Mouse (Mus musculus): ENCODE results near the gene Iah1.
A peak's percentile ranks its signal among the peaks of the same experiment; 100 is the strongest.

Iah1 gene

GRCm38 (mm10) chr12:21318143-21318895 lies 2.1 kb downstream of the Iah1 start:
- DNase-seq (ENCODE audit: low spot score in 2 of 2) = peak in 1 of 2 experiments; percentile 67

GRCm38 (mm10) chr12:21320317-21320716 lies 4.1 kb downstream of the Iah1 start:
- no peak for DNase-seq (ENCODE audit: low spot score in 2 of 2)

GRCm38 (mm10) chr12:21321170-21321569 lies 5.0 kb downstream of the Iah1 start:
- no peak for DNase-seq (ENCODE audit: low spot score in 2 of 2)

GRCm38 (mm10) chr12:21322296-21322695 lies 6.1 kb downstream of the Iah1 start:
- no peak for DNase-seq (ENCODE audit: low spot score in 2 of 2)

GRCm38 (mm10) chr12:21322856-21323255 lies 6.7 kb downstream of the Iah1 start:
- no peak for DNase-seq (ENCODE audit: low spot score in 2 of 2)

- no peak for DNase-seq (ENCODE audit: low spot score in 2 of 2)
These were observed 7.9 kb downstream of the Iah1 start for GRCm38 (mm10) chr12:21324101-21324500.

GRCm38 (mm10) chr12:21325266-21325665 lies 9.1 kb downstream of the Iah1 start:
- no peak for DNase-seq (ENCODE audit: low spot score in 2 of 2)

GRCm38 (mm10) chr12:21326325-21326724 lies 10.1 kb downstream of the Iah1 start:
- DNase-seq (ENCODE audit: low spot score in 2 of 2) = no peak

- DNase-seq (ENCODE audit: low spot score in 2 of 2) = no peak
These were observed 13.6 kb downstream of the Iah1 start for GRCm38 (mm10) chr12:21329661-21330400.

GRCm38 (mm10) chr12:21330961-21331576 lies 14.9 kb downstream of the Iah1 start:
- peak in 1 of 2 experiments; percentile 55 for DNase-seq (ENCODE audit: low spot score in 2 of 2)

GRCm38 (mm10) chr12:21331711-21332110 lies 15.5 kb downstream of the Iah1 start:
- DNase-seq (ENCODE audit: low spot score in 2 of 2) = no peak

- no peak for DNase-seq (ENCODE audit: low spot score in 2 of 2)
These were observed 16.8 kb downstream of the Iah1 start for GRCm38 (mm10) chr12:21333021-21333420.

GRCm38 (mm10) chr12:21333766-21334165 lies 17.6 kb downstream of the Iah1 start:
- DNase-seq (ENCODE audit: low spot score in 2 of 2) = no peak

GRCm38 (mm10) chr12:21335869-21336268 lies 19.7 kb downstream of the Iah1 start:
- DNase-seq (ENCODE audit: low spot score in 2 of 2) = peak; percentile 28 to 55

- no peak for DNase-seq (ENCODE audit: low spot score in 2 of 2)
These were observed 21.0 kb downstream of the Iah1 start for GRCm38 (mm10) chr12:21337171-21337570.

GRCm38 (mm10) chr12:21340674-21341073 lies 24.5 kb downstream of the Iah1 start:
- no peak for DNase-seq (ENCODE audit: low spot score in 2 of 2)

- DNase-seq (ENCODE audit: low spot score in 2 of 2) = no peak
These were observed 30.8 kb downstream of the Iah1 start for GRCm38 (mm10) chr12:21346972-21347371.

- no peak for DNase-seq (ENCODE audit: low spot score in 2 of 2)
These were observed 34.1 kb downstream of the Iah1 start for GRCm38 (mm10) chr12:21350113-21350876.

GRCm38 (mm10) chr12:21353681-21354080 lies 37.5 kb downstream of the Iah1 start:
- no peak for DNase-seq (ENCODE audit: low spot score in 2 of 2)

- no peak for DNase-seq (ENCODE audit: low spot score in 2 of 2)
These were observed 46.5 kb downstream of the Iah1 start for GRCm38 (mm10) chr12:21362686-21363085.

GRCm38 (mm10) chr12:21363195-21363594 lies 47.0 kb downstream of the Iah1 start:
- no peak for DNase-seq (ENCODE audit: low spot score in 2 of 2)
